Mouse (Mus musculus) embryonic facial prominence, embryonic 15.5 days (tissue): ENCODE results near the gene Ubc. TPM values are rescaled to one million over a fixed set of nuclear protein-coding genes. Genes with fewer than 3 reads are reported as not detected.

ENCODE experiments used
- ATAC-seq: fragments of 200-750 bp; cut with Nextera tagmentation; 2 replicates; pipeline ENCODE4 v1.8.0; 2017; ENCODE audit warnings: low read depth, moderate TSS enrichment; ENCODE audit not compliant: insufficient number of reproducible peaks, low FRiP score, low TSS enrichment
- H3K27ac ChIP-seq: fragments of 300-500 bp; sonication (generic); replicated peaks from 2 replicates; pipeline ENCODE4 v1.5.1; 2015; ENCODE audit warnings: mild to moderate bottlenecking, inconsistent platforms
- H3K27me3 ChIP-seq: fragments of 300-500 bp; sonication (generic); 2 replicates; pipeline ENCODE4 v1.6.1; 2015; ENCODE audit warnings: inconsistent platforms
- H3K36me3 ChIP-seq: fragments of 300-500 bp; sonication (generic); 2 replicates; pipeline ENCODE4 v1.6.1; 2015; ENCODE audit warnings: mild to moderate bottlenecking, inconsistent platforms
- H3K4me1 ChIP-seq: fragments of 300-500 bp; sonication (generic); 2 replicates; pipeline ENCODE4 v1.6.1; 2015; ENCODE audit warnings: inconsistent platforms
- H3K4me2 ChIP-seq: fragments of 300-500 bp; sonication (generic); replicated peaks from 2 replicates; pipeline ENCODE4 v1.6.1; 2015; ENCODE audit warnings: mild to moderate bottlenecking, inconsistent platforms
- H3K4me3 ChIP-seq: fragments of 300-500 bp; sonication (generic); replicated peaks from 2 replicates; pipeline ENCODE4 v1.5.1; 2015; ENCODE audit warnings: mild to moderate bottlenecking, inconsistent platforms
- H3K9ac ChIP-seq: fragments of 300-500 bp; sonication (generic); 2 replicates; pipeline ENCODE4 v1.6.1; 2015; ENCODE audit warnings: inconsistent platforms
- H3K9me3 ChIP-seq: fragments of 300-500 bp; sonication (generic); replicated peaks from 2 replicates; pipeline ENCODE4 v1.6.1; 2016; ENCODE audit warnings: inconsistent platforms
- WGBS: fragments of 180-500 bp; shearing (Covaris S2); methylation state at CpG from one replicate; pipeline ENCODE4 v1.1.7; 2015; 5-methylcytosine and 5-hydroxymethylcytosine counted together
- polyA plus RNA-seq: library from polyadenylated mRNA; unstranded; fragments of >200 nt; fragmentation: Nextera tagmentation; extraction: Ambion mirVana; gene quantifications from 2 replicates; pipeline ENCODE4 v1.2.1, GENCODE M21; 2015

Gene Ubc
- polyA plus RNA-seq, 1 experiment from 2014 or later = 1,100 TPM

GRCm38 (mm10) chr5:125378919-125379318 lies 11.1 kb downstream of the Ubc start:
- ATAC-seq = no peak
- no peak overlapping the region for H3K4me3 ChIP-seq
- H3K9ac ChIP-seq = no peak overlapping the region
- no peak overlapping the region for H3K4me2 ChIP-seq
- H3K4me1 ChIP-seq = no peaks in the 10 kb centered on the region
- 86% methylated on average over 5 of the region's 5 CpGs for WGBS
- H3K9me3 ChIP-seq = no peaks in the 10 kb centered on the region
- no peaks in the 10 kb centered on the region for H3K27me3 ChIP-seq
- H3K36me3 ChIP-seq = 0 out of 2 replicates have a peak, but pooled peaks cover under 1% of the 10 kb centered on the region
- H3K27ac ChIP-seq = no peak overlapping the region

GRCm38 (mm10) chr5:125377214-125377613 lies 12.8 kb downstream of the Ubc start:
- H3K36me3 ChIP-seq = no peaks in the 10 kb centered on the region

GRCm38 (mm10) chr5:125375871-125376270 lies 14.1 kb downstream of the Ubc start:
- no peak overlapping the region for H3K27ac ChIP-seq
- no peak overlapping the region for H3K4me2 ChIP-seq
- no peak overlapping the region for H3K9ac ChIP-seq
- ATAC-seq = no peak
- no peaks in the 10 kb centered on the region for H3K9me3 ChIP-seq
- no peak overlapping the region for H3K4me3 ChIP-seq
- no peaks in the 10 kb centered on the region for H3K4me1 ChIP-seq
- no peaks in the 10 kb centered on the region for H3K27me3 ChIP-seq
- 60% methylated on average over 2 of the region's 2 CpGs for WGBS
- no peaks in the 10 kb centered on the region for H3K36me3 ChIP-seq

More at GRCm38 (mm10) chr5:125377214-125377613, 12.8 kb downstream of the Ubc start:
- no peaks in the 10 kb centered on the region for H3K27me3 ChIP-seq
- no peak overlapping the region for H3K9ac ChIP-seq
- no peaks in the 10 kb centered on the region for H3K4me1 ChIP-seq
- no peak overlapping the region for H3K27ac ChIP-seq
- H3K4me3 ChIP-seq = no peak overlapping the region
- no peak overlapping the region for H3K4me2 ChIP-seq
- 61% methylated on average over 7 of the region's 7 CpGs for WGBS
- H3K9me3 ChIP-seq = no peaks in the 10 kb centered on the region
- ATAC-seq = no peak

GRCm38 (mm10) chr5:125372027-125372426 lies 18.0 kb downstream of the Ubc start:
- H3K36me3 ChIP-seq = no peaks in the 10 kb centered on the region
- WGBS = 79% methylated on average over 4 of the region's 4 CpGs
- H3K9me3 ChIP-seq = no peaks in the 10 kb centered on the region
- H3K4me1 ChIP-seq = no peaks in the 10 kb centered on the region
- H3K9ac ChIP-seq = no peak overlapping the region
- no peak for ATAC-seq
- no peak overlapping the region for H3K27ac ChIP-seq
- H3K4me2 ChIP-seq = no peak overlapping the region
- H3K4me3 ChIP-seq = no peak overlapping the region
- no peaks in the 10 kb centered on the region for H3K27me3 ChIP-seq

GRCm38 (mm10) chr5:125370950-125371693 lies 18.9 kb downstream of the Ubc start:
- Histone ChIP-seq H3K4me3 (no peak overlapping the region), H3K27ac (no peak overlapping the region), H3K4me1 (no peaks in the 10 kb centered on the region), H3K9me3 (no peaks in the 10 kb centered on the region), H3K4me2 (no peak overlapping the region), H3K9ac (no peak overlapping the region), H3K27me3 (no peaks in the 10 kb centered on the region), H3K36me3 (no peaks in the 10 kb centered on the region)
- 73% methylated on average over 7 of the region's 7 CpGs for WGBS
- ATAC-seq = no peak

GRCm38 (mm10) chr5:125368568-125368967 lies 21.4 kb downstream of the Ubc start:
- 0% methylated on average over 4 of the region's 4 CpGs for WGBS
- 0 out of 2 replicates have a peak, but pooled peaks have one; percentile 27 for ATAC-seq

GRCm38 (mm10) chr5:125368156-125368555 lies 21.8 kb downstream of the Ubc start:
- H3K9me3 ChIP-seq = no peaks in the 10 kb centered on the region
- no peak; the same call in 1 of the 2 replicates for ATAC-seq
- no peak overlapping the region for H3K27ac ChIP-seq
- no peak overlapping the region for H3K9ac ChIP-seq
- no peaks in the 10 kb centered on the region for H3K36me3 ChIP-seq
- H3K4me1 ChIP-seq = no peaks in the 10 kb centered on the region
- no peak overlapping the region for H3K4me3 ChIP-seq
- no peak overlapping the region for H3K4me2 ChIP-seq
- H3K27me3 ChIP-seq = no peaks in the 10 kb centered on the region
- 51% methylated on average over 5 of the region's 5 CpGs for WGBS

More at GRCm38 (mm10) chr5:125368568-125368967, 21.4 kb downstream of the Ubc start:
- Histone ChIP-seq H3K27me3 (no peaks in the 10 kb centered on the region), H3K9ac (no peak overlapping the region), H3K9me3 (no peaks in the 10 kb centered on the region), H3K4me3 (no peak overlapping the region), H3K4me1 (no peaks in the 10 kb centered on the region), H3K36me3 (no peaks in the 10 kb centered on the region), H3K4me2 (no peak overlapping the region), H3K27ac (no peak overlapping the region)

- no peak overlapping the region for H3K27ac ChIP-seq
- no peaks in the 10 kb centered on the region for H3K27me3 ChIP-seq
- H3K4me3 ChIP-seq = no peak overlapping the region
- H3K4me1 ChIP-seq = peaks cover 7% of the 10 kb centered on the region; the same call in 1 of the 2 replicates
- H3K9ac ChIP-seq = no peak overlapping the region
- 73% methylated on average over 4 of the region's 4 CpGs for WGBS
- H3K36me3 ChIP-seq = no peaks in the 10 kb centered on the region
- no peak for ATAC-seq
- H3K4me2 ChIP-seq = no peak overlapping the region
- no peaks in the 10 kb centered on the region for H3K9me3 ChIP-seq
Measured at GRCm38 (mm10) chr5:125364851-125365429, 25.1 kb downstream of the Ubc start.

GRCm38 (mm10) chr5:125363894-125364293 lies 26.1 kb downstream of the Ubc start:
- H3K9ac ChIP-seq = no peak overlapping the region
- H3K27ac ChIP-seq = no peak overlapping the region
- peak; percentile 21; the same call in 1 of the 2 replicates for ATAC-seq
- peaks cover 7% of the 10 kb centered on the region; the same call in 1 of the 2 replicates for H3K4me1 ChIP-seq
- H3K36me3 ChIP-seq = no peaks in the 10 kb centered on the region
- WGBS = 71% methylated on average over 7 of the region's 7 CpGs
- no peak overlapping the region for H3K4me2 ChIP-seq
- no peaks in the 10 kb centered on the region for H3K9me3 ChIP-seq
- no peaks in the 10 kb centered on the region for H3K27me3 ChIP-seq
- H3K4me3 ChIP-seq = no peak overlapping the region

GRCm38 (mm10) chr5:125360981-125361510 lies 29.0 kb downstream of the Ubc start:
- H3K4me2 ChIP-seq = peak overlapping the region; percentile 19; the same call in 1 of the 2 replicates

GRCm38 (mm10) chr5:125360566-125360965 lies 29.4 kb downstream of the Ubc start:
- no peak overlapping the region for H3K9ac ChIP-seq

More at GRCm38 (mm10) chr5:125360981-125361510, 29.0 kb downstream of the Ubc start:
- Histone ChIP-seq H3K36me3 (no peaks in the 10 kb centered on the region), H3K27ac (no peak overlapping the region), H3K27me3 (no peaks in the 10 kb centered on the region), H3K9ac (no peak overlapping the region), H3K4me3 (no peak overlapping the region), H3K4me1 (peaks cover 9% of the 10 kb centered on the region), H3K9me3 (no peaks in the 10 kb centered on the region)
- WGBS = 31% methylated on average over 16 of the region's 16 CpGs
- no peak; the same call in 1 of the 2 replicates for ATAC-seq

More at GRCm38 (mm10) chr5:125360566-125360965, 29.4 kb downstream of the Ubc start:
- H3K4me1 ChIP-seq = peaks cover 14% of the 10 kb centered on the region
- H3K4me3 ChIP-seq = no peak overlapping the region
- H3K4me2 ChIP-seq = peak overlapping the region; percentile 19; the same call in 1 of the 2 replicates
- H3K27me3 ChIP-seq = no peaks in the 10 kb centered on the region
- ATAC-seq = no peak
- no peaks in the 10 kb centered on the region for H3K36me3 ChIP-seq
- H3K9me3 ChIP-seq = no peaks in the 10 kb centered on the region
- 38% methylated on average over 9 of the region's 9 CpGs for WGBS
- H3K27ac ChIP-seq = no peak overlapping the region
